Mouse (Mus musculus): Measurements from ENCODE around the gene Hsdl2. TPM values are rescaled to one million over a fixed set of nuclear protein-coding genes. Genes with fewer than 3 reads are reported as not detected.

The Hsdl2 gene
- total RNA-seq, 1 experiment from 2014 or later: 135 TPM

GRCm38 (mm10) chr4:59625998-59626910 is 44.9 kb downstream of the Hsdl2 start, which contains the start of gene E130308A19Rik:
Gene E130308A19Rik, plus strand, starts transcription at chr4:59626211.
- peak; percentile 88 for DNase-seq

- no peak for DNase-seq
These were observed 46.9 kb downstream of the Hsdl2 start for GRCm38 (mm10) chr4:59628255-59628654.

- DNase-seq: no peak
These were observed 47.9 kb downstream of the Hsdl2 start for GRCm38 (mm10) chr4:59629076-59629874.

- DNase-seq: no peak
These were observed 48.8 kb downstream of the Hsdl2 start for GRCm38 (mm10) chr4:59630122-59630521.

GRCm38 (mm10) chr4:59634532-59634931 is 53.2 kb downstream of the Hsdl2 start:
- DNase-seq: no peak

- no peak for DNase-seq
These were observed 57.8 kb downstream of the Hsdl2 start for GRCm38 (mm10) chr4:59639163-59639562.

- DNase-seq: no peak
These were observed 59.4 kb downstream of the Hsdl2 start for GRCm38 (mm10) chr4:59640720-59641119.

- no peak for DNase-seq
These were observed 60.7 kb downstream of the Hsdl2 start for GRCm38 (mm10) chr4:59642039-59642438.

- no peak for DNase-seq
These were observed 61.3 kb downstream of the Hsdl2 start for GRCm38 (mm10) chr4:59642657-59643056.

- DNase-seq: no peak
These were observed 63.1 kb downstream of the Hsdl2 start for GRCm38 (mm10) chr4:59644431-59644830.

- DNase-seq: no peak
These were observed 63.6 kb downstream of the Hsdl2 start for GRCm38 (mm10) chr4:59644992-59645391.

- DNase-seq: no peak
These were observed 64.2 kb downstream of the Hsdl2 start for GRCm38 (mm10) chr4:59645610-59646009.

- no peak for DNase-seq
These were observed 64.8 kb downstream of the Hsdl2 start for GRCm38 (mm10) chr4:59646020-59646696.

GRCm38 (mm10) chr4:59649119-59649518 is 67.8 kb downstream of the Hsdl2 start:
- DNase-seq: no peak

GRCm38 (mm10) chr4:59652166-59652681 is 70.9 kb downstream of the Hsdl2 start:
- DNase-seq: no peak

- no peak for DNase-seq
These were observed 74.8 kb downstream of the Hsdl2 start for GRCm38 (mm10) chr4:59656061-59656642.

- DNase-seq: no peak
These were observed 80.8 kb downstream of the Hsdl2 start for GRCm38 (mm10) chr4:59662163-59662562.

GRCm38 (mm10) chr4:59663451-59663850 is 82.1 kb downstream of the Hsdl2 start:
- DNase-seq: no peak

- no peak for DNase-seq
These were observed 85.4 kb downstream of the Hsdl2 start for GRCm38 (mm10) chr4:59666550-59667317.

- DNase-seq: no peak
These were observed 86.7 kb downstream of the Hsdl2 start for GRCm38 (mm10) chr4:59668050-59668449.

All from adrenal gland, postnatal 14 days (tissue).